Mouse (Mus musculus) telencephalon, adult 2 months (tissue): ENCODE results near the gene Plvap.

Experiments used
- DNase-seq: peaks from one replicate; pipeline ENCODE4 v3.0.0-alpha.2; 2011; ENCODE audit warnings: low read depth, low spot score

The Plvap gene

DNA sequence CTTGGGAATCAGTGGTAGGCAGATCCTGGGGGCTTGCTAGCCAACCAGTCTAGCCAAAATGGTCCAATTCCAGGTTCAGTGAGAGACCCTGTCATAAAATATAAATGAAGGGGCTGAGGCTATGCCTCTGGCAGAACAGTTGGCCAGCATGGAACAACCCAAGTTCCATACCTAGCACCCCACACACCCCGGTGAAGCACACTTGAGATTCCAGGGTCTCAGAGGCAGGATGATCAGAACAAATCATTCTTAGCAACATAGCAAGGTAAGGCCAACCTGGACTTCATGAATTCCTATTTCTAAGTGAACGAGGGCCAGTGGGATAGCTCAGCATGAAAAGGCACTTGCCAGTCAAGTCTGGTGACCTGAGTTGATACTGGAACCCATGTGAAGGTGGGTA lies 44.4 kb downstream of the Plvap start:
- no peak for DNase-seq

GRCm38 (mm10) chr8:71466198-71466597 lies 45.4 kb downstream of the Plvap start:
- no peak for DNase-seq

GRCm38 (mm10) chr8:71465733-71466132 lies 45.8 kb downstream of the Plvap start:
- no peak for DNase-seq

DNA sequence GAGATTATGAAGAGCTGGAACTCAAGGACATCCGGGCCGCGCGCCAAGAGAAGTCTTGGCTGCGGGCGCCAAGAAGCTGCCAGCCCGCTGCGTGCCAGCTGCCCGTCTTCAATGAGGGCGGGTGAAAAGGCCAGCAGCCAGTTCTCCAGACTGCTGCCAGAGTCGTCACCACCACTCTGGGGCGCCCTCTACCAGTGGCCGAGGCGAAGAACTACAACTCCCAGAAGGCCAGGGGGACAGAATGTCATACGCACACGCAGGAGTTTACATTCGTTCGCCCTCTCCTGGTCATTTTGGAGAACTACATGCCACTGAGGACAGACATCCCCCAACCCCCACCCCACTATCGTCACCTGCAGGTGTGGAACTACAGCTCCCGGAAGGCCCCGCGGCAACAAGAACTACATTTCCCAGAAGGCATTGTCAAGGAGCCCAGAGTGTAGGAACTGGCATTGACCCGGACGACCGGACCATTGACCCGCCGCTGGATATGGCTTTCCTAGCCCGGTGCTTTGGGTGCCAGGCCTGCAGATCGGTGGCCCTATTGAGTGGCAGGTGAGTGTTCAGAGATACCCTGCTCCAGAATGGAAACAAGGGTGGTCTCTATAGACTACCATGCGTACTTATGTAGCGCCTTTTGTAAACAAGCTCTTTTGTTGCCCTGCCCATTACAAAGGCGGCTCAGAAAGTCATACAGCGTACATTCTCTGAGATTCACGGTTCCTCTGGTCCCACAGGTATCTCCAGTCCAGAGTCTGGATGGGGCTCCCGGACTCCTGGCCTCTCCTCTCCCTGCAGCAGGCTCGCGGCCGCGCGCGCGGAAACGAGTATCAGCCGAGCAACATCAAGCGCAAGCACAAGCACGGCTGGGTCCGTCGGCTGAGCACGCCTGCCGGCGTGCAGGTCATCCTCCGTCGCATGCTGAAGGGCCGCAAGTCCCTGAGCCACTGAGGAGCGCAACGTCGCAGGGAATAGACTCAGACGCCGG lies 46.7 kb downstream of the Plvap start, which contains the start of gene Mrpl34:
Gene Mrpl34 (plus strand): TSS at position 447 of the 988 bp plus-strand sequence.
- peak; percentile 100 for DNase-seq

DNA sequence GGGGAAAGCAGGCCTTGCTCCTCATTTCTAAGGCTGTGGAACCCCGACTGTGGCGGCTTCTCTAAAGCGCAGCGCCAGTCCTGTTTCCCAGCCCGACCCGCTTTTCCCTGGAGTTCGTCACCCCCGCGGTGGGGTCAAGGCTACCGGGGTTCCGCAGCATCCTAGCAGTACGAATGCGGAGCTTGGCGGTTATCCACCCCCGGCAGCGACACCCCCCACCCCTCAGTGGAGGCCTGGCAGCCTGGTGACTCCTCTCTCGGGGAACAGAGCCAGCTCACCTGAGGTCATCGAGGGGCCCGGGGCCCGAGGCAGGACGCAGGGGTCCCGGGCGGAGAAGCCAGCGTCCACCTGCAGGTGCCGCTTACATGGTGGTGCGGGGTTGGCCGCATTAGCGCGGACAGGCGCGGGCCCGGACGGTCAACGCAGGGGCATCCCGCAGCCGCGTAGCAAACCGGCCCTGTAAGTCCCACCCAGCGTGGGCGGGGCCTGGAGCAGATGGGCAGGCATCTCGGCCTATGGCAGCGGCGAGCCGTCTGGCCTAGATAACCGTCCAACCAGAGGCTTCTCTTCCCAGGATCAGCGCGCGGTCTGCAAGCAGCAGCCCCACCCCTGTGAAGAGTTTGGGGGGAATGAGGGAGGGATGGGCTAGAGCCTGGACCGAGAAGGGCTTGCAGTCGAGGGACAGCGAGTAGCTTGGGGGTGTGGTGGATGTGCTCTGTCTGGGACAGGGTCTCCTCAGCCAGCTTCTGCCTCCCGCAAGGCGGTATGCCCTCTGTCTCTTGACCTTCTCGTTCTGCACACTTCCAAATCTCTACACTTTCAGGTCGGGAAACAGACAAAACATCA lies 48.1 kb downstream of the Plvap start, which contains the start of gene Abhd8:
Gene Abhd8 (minus strand): TSS at position 468 of the 846 bp plus-strand sequence.
- peak; percentile 97 for DNase-seq

- DNase-seq = no peak
Measured at GRCm38 (mm10) chr8:71462786-71463185, 48.8 kb downstream of the Plvap start.

- no peak for DNase-seq
Measured at GRCm38 (mm10) chr8:71462191-71462590, 49.4 kb downstream of the Plvap start.

DNA sequence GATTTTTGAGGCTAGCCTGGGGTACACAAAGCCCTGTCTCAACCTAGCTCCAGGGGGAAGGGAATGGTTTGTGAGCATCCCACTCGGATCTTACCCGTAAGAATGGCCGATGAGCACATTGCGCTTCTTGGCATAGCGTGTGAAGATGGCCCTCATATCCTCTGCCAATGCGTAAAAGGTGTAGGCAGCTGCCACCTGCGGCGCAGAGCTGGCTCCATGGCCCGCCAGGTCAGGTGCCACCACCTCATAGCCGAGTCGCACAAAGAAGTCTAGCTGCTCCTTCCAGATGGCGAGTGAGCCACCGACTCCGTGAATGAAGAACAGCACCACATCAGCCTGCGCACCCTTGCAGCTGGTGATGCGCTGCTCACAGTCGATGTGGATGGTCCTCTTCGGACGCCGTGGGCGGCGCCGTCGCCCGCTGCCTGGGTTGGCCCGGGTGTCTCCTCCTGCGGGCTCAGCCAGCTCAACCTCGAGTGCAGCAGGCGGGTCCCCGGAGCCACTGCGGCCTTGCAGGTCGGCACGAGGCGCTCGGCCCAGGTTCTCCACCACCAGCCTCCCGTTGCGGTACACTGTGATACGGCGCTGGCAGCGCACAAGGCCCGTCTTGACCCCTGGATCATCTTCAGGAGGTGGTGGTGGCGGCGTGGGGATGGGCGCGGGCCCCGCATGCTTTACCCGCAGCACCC lies 50.3 kb downstream of the Plvap start:
- no peak for DNase-seq

GRCm38 (mm10) chr8:71460716-71461115 lies 50.8 kb downstream of the Plvap start:
- DNase-seq = no peak

DNA sequence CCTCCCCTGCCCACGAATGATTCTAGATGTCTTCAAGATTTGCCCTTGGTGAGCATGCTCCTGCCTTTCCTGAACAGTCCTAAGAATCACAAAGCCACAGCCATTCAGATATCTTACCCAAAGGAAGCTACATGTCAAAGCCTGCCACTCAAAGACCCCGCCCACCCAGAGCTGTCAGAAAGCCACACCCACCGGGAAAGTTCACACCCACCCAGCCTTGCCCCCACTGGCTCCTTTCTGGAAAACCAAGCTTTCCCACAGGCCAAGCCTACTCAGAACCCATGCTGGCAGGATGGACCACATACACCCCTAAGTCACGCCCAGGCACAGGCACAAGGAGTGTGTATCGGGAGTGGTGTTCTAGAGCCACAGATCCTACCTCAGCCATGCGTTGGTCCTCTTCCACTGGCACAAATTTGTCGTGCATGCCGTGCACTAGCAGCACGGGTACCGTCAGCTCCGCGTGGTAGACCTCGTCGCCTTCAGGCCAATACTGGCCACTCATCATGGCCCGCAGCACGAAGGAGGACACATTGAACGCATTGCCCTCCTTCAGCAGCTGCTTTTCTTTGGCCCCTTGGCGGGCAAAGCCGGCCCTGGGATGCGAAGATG lies 53.8 kb downstream of the Plvap start:
- DNase-seq = no peak

- DNase-seq = no peak
Measured at GRCm38 (mm10) chr8:71456906-71457305, 54.6 kb downstream of the Plvap start.

GRCm38 (mm10) chr8:71454668-71455067 lies 56.9 kb downstream of the Plvap start:
- DNase-seq = no peak

GRCm38 (mm10) chr8:71452669-71453068 lies 58.9 kb downstream of the Plvap start:
- DNase-seq = no peak

DNA sequence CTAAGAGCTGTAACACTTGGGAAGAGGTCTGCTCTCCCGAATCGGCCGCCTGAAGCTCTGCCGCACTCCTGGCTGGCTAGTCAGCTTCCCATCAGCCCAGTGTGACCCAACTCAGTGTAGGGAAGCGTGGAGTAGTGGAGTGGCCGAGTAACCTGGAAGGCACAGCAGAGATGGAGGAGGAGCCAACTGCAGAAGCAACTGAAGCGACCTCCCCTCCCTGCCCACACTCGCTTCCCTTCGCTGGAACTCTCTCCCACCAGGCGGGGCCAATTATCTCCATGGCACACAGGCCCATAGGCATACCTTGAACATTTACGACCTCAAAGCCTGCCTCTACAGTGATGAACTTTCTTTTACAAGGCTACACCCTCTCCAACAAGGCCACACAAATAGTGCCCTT lies 59.8 kb downstream of the Plvap start:
- DNase-seq = no peak

- no peak for DNase-seq
Measured at GRCm38 (mm10) chr8:71451337-71451736, 60.2 kb downstream of the Plvap start.
